Mouse (Mus musculus): ENCODE results near the gene Magea1. TPM values are rescaled to one million over a fixed set of nuclear protein-coding genes. Genes with fewer than 3 reads are reported as not detected.
"Not testable (repeated sequence)": the region's sequence is repeated elsewhere in the genome, so short reads cannot be mapped to it uniquely, and the experiment has no call there.

The Magea1 gene
- not detected in 2 replicates for total RNA-seq (2014; fragmentation: Nextera tagmentation)
- not detected in 2 replicates for total RNA-seq (2017)
- not detected in 2 replicates for polyA plus RNA-seq (2012)

GRCm38 (mm10) chrX:155089693-155090092 lies at the start of gene Magea1:
TSS of gene Magea1 (minus strand) at chrX:155089793.
- not testable (repeated sequence) for H3K27me3 ChIP-seq (ENCODE audit: insufficient read depth, low read length); H3K36me3 ChIP-seq (replicated peaks); DNase-seq (ENCODE audit: low spot score); H3K4me1 ChIP-seq (ENCODE audit: insufficient read depth, low read depth, low read length); ATAC-seq (ENCODE audit: extremely low read depth, insufficient number of reproducible peaks, low FRiP score, poor library complexity, severe bottlenecking); H3K4me3 ChIP-seq (ENCODE audit: low read depth, low read length); H3K9me3 ChIP-seq (replicated peaks)

- not testable (repeated sequence) for H3K27me3 ChIP-seq (ENCODE audit: insufficient read depth, low read length); DNase-seq (ENCODE audit: low spot score); H3K4me3 ChIP-seq (ENCODE audit: low read depth, low read length); ATAC-seq (ENCODE audit: extremely low read depth, insufficient number of reproducible peaks, low FRiP score, poor library complexity, severe bottlenecking); H3K4me1 ChIP-seq (ENCODE audit: insufficient read depth, low read depth, low read length); H3K9me3 ChIP-seq (replicated peaks); H3K36me3 ChIP-seq (replicated peaks)
Measured at GRCm38 (mm10) chrX:155128312-155128711, 38.7 kb upstream of the Magea1 start, which contains the start of gene Cldn34b2. TSS of gene Cldn34b2 (minus strand) at chrX:155128412.

DNA sequence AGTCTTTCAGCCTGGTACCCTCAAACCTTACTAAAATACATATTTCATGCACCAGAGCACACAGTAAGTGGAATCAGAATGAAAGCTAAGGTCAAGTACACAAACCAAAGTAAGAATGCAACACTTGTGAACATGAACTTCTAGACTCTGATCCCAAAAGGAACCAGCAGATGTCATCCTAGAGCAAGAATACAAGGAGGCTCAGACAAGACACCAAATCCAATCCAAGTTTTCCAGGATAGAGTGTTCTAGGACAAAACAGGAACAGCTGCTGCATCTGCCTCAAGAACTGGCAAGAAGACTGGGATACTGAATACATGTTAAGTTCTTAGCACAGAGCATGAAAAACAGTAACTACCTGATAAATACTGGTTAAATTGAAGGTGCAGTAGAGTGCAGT lies 8.4 kb upstream of the Magea1 start:
- ATAC-seq (ENCODE audit: extremely low read depth, insufficient number of reproducible peaks, low FRiP score, poor library complexity, severe bottlenecking), result no peak
- TF ChIP-seq GATA1 (IDR thresholded peaks at IDR 0.05; ENCODE audit: borderline replicate concordance, low read length), result no peak
- TF ChIP-seq TAL1 (conservative IDR thresholded peaks at IDR 0.05; ENCODE audit: low read depth, low read length), result no peak
- no peak for TF ChIP-seq GATA2 (IDR thresholded peaks at IDR 0.05; ENCODE audit: borderline replicate concordance, low read depth, low read length)
- TF ChIP-seq POLR2AphosphoS5 (IDR thresholded peaks at IDR 0.05; ENCODE audit: insufficient replicate concordance, low read depth, low read length), result no peak
- no peak for TF ChIP-seq CTCF (IDR thresholded peaks at IDR 0.05; ENCODE audit: low read depth, low read length)
- DNase-seq (ENCODE audit: low spot score), result no peak
- no peaks in the 10 kb centered on the region for H3K27me3 ChIP-seq (ENCODE audit: insufficient read depth, low read length)
- no peaks in the 10 kb centered on the region for H3K9me3 ChIP-seq (replicated peaks)
- no peaks in the 10 kb centered on the region for H3K36me3 ChIP-seq (replicated peaks)
- H3K4me3 ChIP-seq (ENCODE audit: low read depth, low read length), result no peak overlapping the region
- H3K4me1 ChIP-seq (ENCODE audit: insufficient read depth, low read depth, low read length), result no peaks in the 10 kb centered on the region

- H3K9me3 ChIP-seq (replicated peaks); H3K4me1 ChIP-seq (ENCODE audit: insufficient read depth, low read depth, low read length); H3K4me3 ChIP-seq (ENCODE audit: low read depth, low read length); ATAC-seq (ENCODE audit: extremely low read depth, insufficient number of reproducible peaks, low FRiP score, poor library complexity, severe bottlenecking); H3K36me3 ChIP-seq (replicated peaks); DNase-seq (ENCODE audit: low spot score); H3K27me3 ChIP-seq (ENCODE audit: insufficient read depth, low read length): not testable (repeated sequence)
Measured at GRCm38 (mm10) chrX:155093566-155093965, 4.0 kb upstream of the Magea1 start, which contains the start of gene Magea2. TSS of gene Magea2 (minus strand) at chrX:155093666.

- not testable (repeated sequence) for H3K27me3 ChIP-seq (ENCODE audit: insufficient read depth, low read length); DNase-seq (ENCODE audit: low spot score); H3K36me3 ChIP-seq (replicated peaks); H3K4me1 ChIP-seq (ENCODE audit: insufficient read depth, low read depth, low read length); H3K4me3 ChIP-seq (ENCODE audit: low read depth, low read length); ATAC-seq (ENCODE audit: extremely low read depth, insufficient number of reproducible peaks, low FRiP score, poor library complexity, severe bottlenecking); H3K9me3 ChIP-seq (replicated peaks)
Measured at GRCm38 (mm10) chrX:155063045-155063444, 26.5 kb downstream of the Magea1 start, which contains the start of gene Magea5. TSS of gene Magea5 (minus strand) at chrX:155063145.

Other genes starting within 250 kb of the Magea1 start
- gene Cldn34b1, start 199.5 kb downstream of the Magea1 start, total RNA-seq (2014; fragmentation: Nextera tagmentation), result not detected in 2 replicates
- not detected in 2 replicates for gene Cldn34b1, start 199.5 kb downstream of the Magea1 start, total RNA-seq (2017)
- gene Cldn34b1, start 199.5 kb downstream of the Magea1 start, polyA plus RNA-seq (2012), result not detected in 2 replicates
- not detected in 2 replicates for gene Magea6, start 153.8 kb downstream of the Magea1 start, total RNA-seq (2014; fragmentation: Nextera tagmentation)
- gene Magea6, start 153.8 kb downstream of the Magea1 start, total RNA-seq (2017), result not detected in 2 replicates
- not detected in 2 replicates for gene Magea6, start 153.8 kb downstream of the Magea1 start, polyA plus RNA-seq (2012)
- gene Magea3, start 140.3 kb downstream of the Magea1 start, total RNA-seq (2014; fragmentation: Nextera tagmentation), result not detected in 2 replicates
- gene Magea3, start 140.3 kb downstream of the Magea1 start, total RNA-seq (2017), result not detected in 2 replicates
- gene Magea3, start 140.3 kb downstream of the Magea1 start, polyA plus RNA-seq (2012), result not detected in 2 replicates
- gene Magea8, start 93.9 kb downstream of the Magea1 start, total RNA-seq (2014; fragmentation: Nextera tagmentation), result not detected in 2 replicates
- 0.11 TPM in 1 of 2 replicates, not detected in the other for gene Magea8, start 93.9 kb downstream of the Magea1 start, total RNA-seq (2017)
- not detected in 2 replicates for gene Magea8, start 93.9 kb downstream of the Magea1 start, polyA plus RNA-seq (2012)
- gene Magea5, start 26.6 kb downstream of the Magea1 start, total RNA-seq (2014; fragmentation: Nextera tagmentation), result not detected in 2 replicates
- gene Magea5, start 26.6 kb downstream of the Magea1 start, total RNA-seq (2017), result not detected in 2 replicates
- not detected in 2 replicates for gene Magea5, start 26.6 kb downstream of the Magea1 start, polyA plus RNA-seq (2012)
- not detected in 2 replicates for gene Magea2, start 3.9 kb upstream of the Magea1 start, total RNA-seq (2014; fragmentation: Nextera tagmentation)
- gene Magea2, start 3.9 kb upstream of the Magea1 start, total RNA-seq (2017), result not detected in 2 replicates
- not detected in 2 replicates for gene Magea2, start 3.9 kb upstream of the Magea1 start, polyA plus RNA-seq (2012)
- gene Cldn34b2, start 38.6 kb upstream of the Magea1 start, total RNA-seq (2014; fragmentation: Nextera tagmentation), result not detected in 2 replicates
- not detected in 2 replicates for gene Cldn34b2, start 38.6 kb upstream of the Magea1 start, total RNA-seq (2017)
- not detected in 2 replicates for gene Cldn34b2, start 38.6 kb upstream of the Magea1 start, polyA plus RNA-seq (2012)
- 120 and 123 TPM in 2 replicates for gene Sat1, start 126.7 kb upstream of the Magea1 start, total RNA-seq (2014; fragmentation: Nextera tagmentation)
- gene Sat1, start 126.7 kb upstream of the Magea1 start, total RNA-seq (2017), result 269 and 270 TPM in 2 replicates
- 5.4 and 35.0 TPM in 2 replicates for gene Sat1, start 126.7 kb upstream of the Magea1 start, polyA plus RNA-seq (2012)
- 22.6 and 23.3 TPM in 2 replicates for gene Acot9, start 172.7 kb upstream of the Magea1 start, total RNA-seq (2014; fragmentation: Nextera tagmentation)
- 32.6 and 34.0 TPM in 2 replicates for gene Acot9, start 172.7 kb upstream of the Magea1 start, total RNA-seq (2017)
- 1.3 and 4.5 TPM in 2 replicates for gene Acot9, start 172.7 kb upstream of the Magea1 start, polyA plus RNA-seq (2012)